Mouse (Mus musculus) bone marrow, adult 2 months (tissue): ENCODE results near the gene Camk2b.

ENCODE experiments used
- CTCF ChIP-seq: fragments of 200-500 bp; IDR thresholded peaks from 2 replicates; pipeline ENCODE4 v1.5.1; 2011; ENCODE audit warnings: low read length, control low read depth; ENCODE audit not compliant: control insufficient read depth, insufficient read depth
- POLR2A ChIP-seq: fragments of 200-500 bp; IDR thresholded peaks from 2 replicates; pipeline ENCODE4 v1.6.1; 2011; ENCODE audit warnings: low read depth, mild to moderate bottlenecking, control low read depth, low read length, borderline replicate concordance; ENCODE audit not compliant: control insufficient read depth

DNA sequence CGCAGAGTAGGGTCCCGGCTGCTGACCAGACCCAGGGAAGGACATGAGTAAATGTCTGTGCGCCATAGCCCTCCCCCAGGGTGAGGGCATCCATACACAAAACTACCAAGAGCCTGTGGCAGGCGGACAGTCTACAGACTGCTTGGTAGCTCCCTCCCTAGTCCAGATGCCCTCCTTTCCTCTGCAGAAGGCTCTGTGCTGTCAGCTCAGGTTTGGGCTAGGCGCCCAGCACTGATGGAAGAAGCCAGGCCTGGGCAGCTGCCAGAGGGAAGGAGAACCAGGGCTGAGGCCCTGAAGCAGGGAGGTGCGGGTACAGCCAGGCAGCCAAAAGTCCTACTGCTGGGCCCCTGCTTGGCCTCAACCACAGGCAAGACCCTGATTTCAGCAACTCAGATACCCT lies 35.5 kb downstream of the Camk2b start:
- TF ChIP-seq CTCF (no peak), POLR2A (no peak)
